Mouse (Mus musculus): ENCODE results near the gene Grm4.

The Grm4 gene

DNA sequence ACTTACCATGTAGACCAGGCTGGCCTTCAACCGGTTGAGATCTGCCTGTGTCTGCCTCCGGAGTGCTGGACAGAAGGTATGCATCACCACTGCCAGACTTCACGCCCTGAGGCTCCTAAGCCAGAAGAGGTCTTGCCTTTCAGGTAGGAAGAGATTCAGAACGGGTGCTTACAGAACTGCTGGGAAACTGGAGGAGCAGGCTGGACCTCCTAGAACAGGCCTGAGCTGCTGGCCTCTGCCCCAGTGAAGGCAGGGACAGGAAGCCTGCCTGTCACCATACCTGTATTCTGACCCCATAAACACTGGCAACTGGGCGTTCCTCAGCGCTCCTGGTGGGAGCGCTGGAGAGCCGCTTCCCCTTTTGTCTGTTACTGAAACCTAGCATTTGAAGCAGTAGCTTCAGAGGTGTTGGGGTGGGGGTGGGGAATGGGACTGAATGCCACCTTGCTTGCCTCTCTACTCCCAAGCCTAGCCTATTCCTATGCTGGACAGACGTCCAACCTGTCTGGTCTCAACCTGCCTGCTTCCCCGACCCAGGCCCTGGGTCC, 30.3 kb upstream of the Grm4 start:
- in situ Hi-C loops (cut with MseI, MboI): no loop called here

DNA sequence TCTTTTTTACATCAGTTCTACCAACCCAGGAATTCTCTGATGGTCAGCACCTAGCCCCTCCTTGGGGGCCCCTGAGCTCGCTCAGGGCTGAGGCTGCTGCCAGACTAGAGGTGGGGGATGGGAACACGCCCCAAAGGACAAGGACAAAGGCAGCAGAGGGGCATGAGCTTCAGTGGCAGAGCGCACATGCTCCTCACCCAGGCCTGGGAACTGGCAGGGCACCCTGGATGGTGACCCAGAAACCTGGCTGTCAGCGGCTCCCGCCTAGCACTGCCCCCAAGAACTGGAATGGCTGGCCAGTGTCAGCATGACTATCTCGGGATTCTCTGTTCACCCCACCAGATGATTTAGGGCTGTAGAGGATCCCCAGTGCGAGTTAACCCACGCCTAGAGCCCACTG, 28.0 kb upstream of the Grm4 start:
- in situ Hi-C loops (cut with MseI, MboI): no loop called here

DNA sequence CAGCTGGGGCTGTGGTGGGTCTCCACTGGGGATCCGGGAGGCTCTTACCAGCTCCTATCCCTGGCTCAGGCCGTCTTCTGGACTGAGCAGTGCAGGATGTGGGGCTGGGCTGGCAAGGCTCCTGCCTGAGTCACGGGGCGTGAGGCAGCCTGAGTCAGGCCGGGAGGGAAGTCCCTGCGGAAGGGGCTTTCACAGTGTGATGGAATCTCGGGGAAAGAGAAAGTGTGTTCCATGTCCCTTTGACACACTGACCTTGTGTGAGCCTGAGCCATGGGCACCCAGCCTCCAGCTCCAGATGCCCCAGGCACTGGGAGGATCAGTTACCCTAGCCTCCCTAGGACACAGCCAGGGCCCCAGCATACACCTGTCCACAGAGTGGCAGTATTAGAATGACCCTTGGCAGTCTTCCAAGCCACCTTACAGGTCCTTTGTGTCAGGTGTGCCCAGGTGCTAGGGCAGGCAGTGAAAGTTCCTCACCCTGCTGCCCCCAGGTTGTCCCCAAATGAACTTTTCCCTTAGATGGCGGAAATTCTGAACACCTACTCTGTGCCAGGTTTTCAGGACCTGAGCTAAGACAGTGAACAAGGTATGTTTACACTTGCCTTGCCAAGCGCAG, 26.2 kb upstream of the Grm4 start:
- in situ Hi-C loops (cut with MseI, MboI): no loop called here

- in situ Hi-C loops (cut with MseI, MboI): no loop called here
Measured at GRCm38 (mm10) chr17:27546574-27547085, 25.4 kb upstream of the Grm4 start.

GRCm38 (mm10) chr17:27545991-27546390, 24.8 kb upstream of the Grm4 start:
- in situ Hi-C loops (cut with MseI, MboI): no loop called here

- in situ Hi-C loops (cut with MseI, MboI): no loop called here
Measured at GRCm38 (mm10) chr17:27544551-27544950, 23.3 kb upstream of the Grm4 start.

- in situ Hi-C loops (cut with MseI, MboI): no loop called here
Measured at GRCm38 (mm10) chr17:27541984-27542383, 20.8 kb upstream of the Grm4 start.

GRCm38 (mm10) chr17:27541261-27541660, 20.1 kb upstream of the Grm4 start:
- in situ Hi-C loops (cut with MseI, MboI): no loop called here

DNA sequence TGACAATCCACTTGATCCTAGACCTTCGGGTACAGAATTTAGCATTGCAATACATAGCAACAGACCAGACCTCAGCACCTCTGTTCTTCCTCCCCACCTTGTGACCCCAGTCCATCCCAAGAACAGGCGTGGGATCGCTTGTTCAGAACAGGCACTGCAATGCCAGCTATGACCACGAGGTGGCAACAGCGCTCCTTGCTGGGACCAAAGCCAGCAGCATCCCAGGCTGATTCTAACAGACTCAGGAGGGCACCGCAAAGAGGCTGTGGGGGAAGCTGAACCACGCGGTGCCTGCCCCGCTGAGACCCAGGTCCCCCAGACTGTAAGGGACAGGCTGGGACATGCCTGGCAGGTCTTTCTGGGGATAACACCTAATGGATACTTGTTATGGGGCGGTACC, 13.5 kb upstream of the Grm4 start:
- in situ Hi-C loops (cut with MseI, MboI): loop anchor here in 1 of 2 experiments (10.0 kb wide), 1 partner anchor 60 kb away; no protein-coding TSS in a partner anchor

DNA sequence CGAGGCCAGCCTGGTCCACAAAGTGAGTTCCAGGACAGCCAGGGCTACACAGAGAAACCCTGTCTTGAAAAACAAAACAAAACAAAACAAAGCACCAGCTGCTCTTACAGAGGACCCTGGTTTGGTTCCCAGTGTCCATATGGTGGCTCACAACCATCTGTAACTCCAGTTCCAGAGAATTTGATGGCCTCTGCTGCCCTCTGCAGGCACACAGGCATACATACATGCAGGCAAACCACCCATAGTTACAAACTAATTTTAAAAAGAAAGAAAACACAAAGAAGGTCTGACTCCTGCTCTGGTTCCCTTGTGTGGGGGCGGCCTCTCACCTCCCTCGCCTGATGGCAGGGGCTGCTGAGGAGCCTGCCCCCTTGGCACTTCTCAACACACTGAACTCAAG, 12.2 kb upstream of the Grm4 start:
- in situ Hi-C loops (cut with MseI, MboI): loop anchor here in 1 of 2 experiments (10.0 kb wide), 1 partner anchor 61 kb away; no protein-coding TSS in a partner anchor

DNA sequence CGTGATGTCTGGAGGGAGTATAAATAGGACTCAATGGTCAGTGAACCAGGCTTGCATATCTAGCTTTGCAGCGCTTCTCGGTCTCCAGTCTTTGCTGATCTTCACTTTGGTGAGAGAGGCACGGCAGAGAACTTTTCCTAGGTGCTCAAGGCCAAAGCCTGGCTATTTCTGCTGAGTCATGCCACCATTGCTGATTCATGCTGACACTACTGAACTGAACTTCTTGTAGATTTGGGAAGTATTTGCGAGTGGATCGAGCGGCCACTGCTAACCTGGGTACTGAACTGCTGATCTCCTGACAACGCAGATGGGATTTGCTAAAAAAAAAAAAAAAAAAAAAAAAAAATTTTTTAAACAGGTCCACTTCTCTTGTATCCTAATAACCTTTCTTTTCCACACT, 10.9 kb upstream of the Grm4 start:
- in situ Hi-C loops (cut with MseI, MboI): loop anchor here in 1 of 2 experiments (10.0 kb wide), 1 partner anchor 63 kb away; no protein-coding TSS in a partner anchor

DNA sequence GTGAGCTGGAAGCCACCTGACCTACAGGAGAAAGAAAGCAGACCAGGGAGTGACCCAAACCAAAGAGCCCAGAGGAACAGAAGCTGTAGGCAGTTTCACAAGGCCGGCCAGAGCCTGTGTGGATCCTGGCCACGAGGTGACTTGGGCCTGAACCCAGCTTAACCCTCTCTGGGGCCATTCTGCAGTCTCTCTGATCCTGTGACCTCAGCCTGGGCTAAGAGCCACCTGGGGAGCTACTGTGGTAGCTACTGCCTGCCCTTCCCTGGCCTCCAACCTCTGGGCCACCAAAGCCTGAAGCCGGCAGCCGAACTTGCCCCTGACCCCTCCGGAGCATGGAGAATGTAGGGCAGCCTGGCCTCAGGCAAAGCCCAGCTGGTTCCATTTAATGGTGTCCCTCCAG, 7.6 kb upstream of the Grm4 start:
- in situ Hi-C loops (cut with MseI, MboI): no loop called here

GRCm38 (mm10) chr17:27528030-27528429, 6.8 kb upstream of the Grm4 start:
- in situ Hi-C loops (cut with MseI, MboI): no loop called here

DNA sequence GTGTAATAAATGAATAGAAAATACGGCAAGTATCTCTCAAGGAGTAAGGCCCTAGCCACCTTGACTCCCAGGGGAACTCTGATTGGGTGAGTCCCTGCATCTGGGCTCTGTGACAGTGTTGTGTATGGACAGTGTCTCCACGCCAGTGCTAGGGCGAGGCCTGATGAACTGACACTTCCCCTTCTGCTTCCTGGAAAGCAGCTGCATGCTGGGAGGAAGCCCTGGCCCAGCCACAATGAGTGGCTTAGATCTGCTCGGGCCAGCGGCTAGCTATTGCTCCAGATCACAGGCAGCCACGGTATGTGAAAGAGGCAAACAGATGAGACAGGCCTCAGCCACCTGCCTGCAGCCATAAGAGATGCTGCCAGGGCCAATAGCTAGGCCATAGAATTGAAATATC, 6.0 kb upstream of the Grm4 start:
- in situ Hi-C loops (cut with MseI, MboI): no loop called here

GRCm38 (mm10) chr17:27523121-27523520, 1.9 kb upstream of the Grm4 start:
- in situ Hi-C loops (cut with MseI, MboI): no loop called here

DNA sequence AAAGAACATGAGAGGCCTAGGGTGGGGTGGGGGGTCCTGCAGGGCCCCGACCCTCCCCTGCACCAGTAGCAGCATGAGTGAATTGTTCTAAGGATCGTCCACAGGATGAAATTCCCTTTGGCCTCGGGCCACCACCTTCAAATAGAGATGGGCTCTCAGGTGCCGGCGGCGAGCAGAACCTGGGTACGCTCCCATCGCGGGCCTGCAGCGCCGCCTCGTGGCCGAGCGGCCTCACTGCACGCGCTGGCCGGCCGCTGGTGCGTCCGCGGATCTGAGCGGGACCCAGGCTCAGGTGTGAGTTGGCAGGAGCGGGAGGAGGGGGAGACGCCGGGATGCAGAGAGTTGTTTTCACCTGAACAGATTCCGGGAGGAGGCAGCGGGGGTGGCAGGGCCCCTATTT, 646 bp downstream of the Grm4 start:
- in situ Hi-C loops (cut with MseI, MboI): no loop called here

DNA sequence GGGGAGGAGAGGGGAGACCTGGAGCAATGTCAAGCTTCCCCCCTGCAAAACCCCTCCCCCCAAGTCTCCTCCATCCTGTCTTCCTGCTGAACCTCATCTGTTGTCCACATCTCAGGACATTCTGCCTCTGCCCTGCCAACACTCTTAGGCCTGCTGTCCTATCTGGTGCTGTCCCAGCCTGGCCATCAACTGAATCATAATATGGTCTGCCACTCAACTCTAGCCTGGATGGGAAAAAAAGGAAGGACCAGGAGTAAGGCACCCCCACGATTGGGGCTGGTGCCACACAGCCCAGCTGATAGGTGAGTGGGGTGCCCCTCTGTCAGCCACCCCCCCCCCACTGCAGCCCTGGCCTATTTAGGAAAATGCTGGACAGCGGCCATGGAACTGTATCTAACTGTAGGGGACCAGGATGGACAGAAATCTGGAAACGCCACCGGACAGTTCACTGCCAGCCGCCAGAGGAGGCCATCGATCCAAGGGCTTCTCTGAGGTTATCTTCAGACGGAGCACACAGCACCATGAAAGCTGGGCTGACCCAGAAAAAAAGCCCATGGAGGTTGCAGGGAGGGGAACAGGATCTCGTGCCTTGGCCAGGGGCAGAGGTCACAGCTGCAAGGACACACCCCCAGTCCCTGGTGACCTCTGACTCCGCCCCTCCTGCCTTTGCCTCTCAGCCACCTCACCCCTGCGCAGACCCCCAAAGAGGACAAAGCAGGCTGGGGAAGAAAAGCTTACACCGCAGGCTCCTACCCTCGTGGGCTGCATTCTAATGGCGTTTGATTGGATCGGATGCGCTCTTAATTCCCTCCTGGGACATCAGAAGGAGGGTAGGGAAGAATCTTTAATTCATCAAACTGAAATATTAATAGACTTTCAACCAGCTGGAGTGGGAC, 2.3 kb downstream of the Grm4 start:
- in situ Hi-C loops (cut with MseI, MboI): no loop called here

DNA sequence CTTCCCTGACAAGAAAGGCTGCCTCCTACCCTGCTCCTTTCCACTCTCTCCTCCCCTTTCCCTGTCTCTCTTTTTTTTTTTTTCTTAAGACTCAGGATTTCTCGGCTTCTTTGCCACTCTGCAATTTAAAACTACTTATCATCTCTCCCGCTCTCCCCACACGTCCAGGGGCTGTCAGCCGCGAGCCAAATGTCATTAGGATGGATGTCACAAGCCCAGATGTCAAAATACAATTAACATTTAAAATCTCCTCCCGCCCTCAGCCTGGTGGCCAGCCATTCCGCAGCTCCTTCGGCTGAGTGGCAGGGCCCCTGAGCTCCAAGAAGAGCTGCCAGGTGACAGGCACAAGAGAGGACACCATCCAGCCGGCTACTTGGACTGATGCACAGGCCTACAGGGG, 2.9 kb downstream of the Grm4 start:
- in situ Hi-C loops (cut with MseI, MboI): no loop called here

DNA sequence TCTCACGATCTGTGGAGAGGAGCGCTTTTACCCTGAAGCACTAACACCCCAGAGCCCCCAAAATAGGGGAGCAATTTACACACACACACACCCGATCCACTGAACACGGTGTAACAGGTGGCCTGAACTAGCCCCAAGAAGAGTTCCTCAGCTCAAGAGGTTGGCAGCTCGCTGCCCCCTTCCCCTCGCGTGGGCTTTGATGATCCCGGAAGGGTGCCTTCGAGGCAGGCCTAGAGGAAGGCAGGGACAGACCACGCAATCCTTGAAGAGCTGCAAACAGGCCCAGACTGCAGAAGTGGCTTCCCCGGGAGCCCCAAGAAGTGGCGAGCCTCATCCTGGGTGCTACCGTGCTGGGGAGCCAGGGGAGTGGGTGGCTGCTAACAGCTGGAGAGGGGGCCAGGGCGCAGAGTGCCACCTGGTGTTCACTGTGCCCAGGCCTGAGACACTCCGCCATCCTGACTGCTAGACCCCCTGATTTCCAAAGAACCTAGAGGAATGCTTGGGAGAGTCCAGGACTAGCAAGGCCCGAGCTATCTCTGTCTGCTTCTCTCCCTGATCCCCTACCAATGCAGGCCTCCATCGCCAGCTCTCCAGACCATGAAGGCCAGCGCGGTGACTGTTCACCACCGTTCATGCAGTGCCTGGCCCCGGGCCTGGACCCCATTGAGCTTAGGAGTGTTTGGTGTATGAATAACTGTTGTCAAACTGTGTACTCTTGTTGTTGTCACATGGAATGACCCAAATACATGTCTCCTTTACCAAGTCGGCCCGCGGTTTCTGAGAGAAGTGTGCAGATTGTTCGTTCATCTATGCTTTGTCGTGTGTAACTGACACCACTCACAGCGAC, 7.1 kb downstream of the Grm4 start:
- in situ Hi-C loops (cut with MseI, MboI): no loop called here

DNA sequence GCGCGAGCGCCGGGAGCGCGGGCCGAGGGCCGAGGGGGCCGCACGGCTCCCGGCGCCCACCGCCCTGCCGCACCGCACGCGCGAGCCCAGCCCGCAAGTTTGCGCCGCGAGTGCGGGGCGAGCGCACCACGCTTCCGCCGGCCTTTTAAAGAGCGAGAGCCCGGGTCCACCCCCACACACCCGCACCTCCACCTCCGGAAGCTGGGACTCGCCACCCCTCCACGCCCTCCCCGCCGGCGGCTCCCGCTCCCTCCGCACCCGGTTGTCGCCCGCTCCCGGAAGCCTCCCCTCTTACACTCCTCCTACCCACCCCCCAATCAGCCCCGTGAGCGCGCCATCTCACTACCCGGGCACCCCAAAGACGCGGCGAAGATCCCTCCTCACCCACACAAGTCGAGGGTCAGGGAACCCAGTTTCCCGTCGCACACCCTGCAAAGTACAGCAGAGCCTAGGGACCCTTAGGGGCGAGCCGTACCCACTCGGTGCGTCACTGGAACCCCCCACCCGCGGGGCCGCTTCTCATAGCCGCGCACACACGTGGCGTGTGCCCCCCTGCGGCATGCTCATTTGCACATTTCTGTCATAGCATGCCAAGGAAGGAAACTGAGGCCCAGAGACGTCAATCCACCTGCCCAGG, 7.8 kb downstream of the Grm4 start:
- in situ Hi-C loops (cut with MseI, MboI): no loop called here

- in situ Hi-C loops (cut with MseI, MboI): no loop called here
Measured at GRCm38 (mm10) chr17:27512619-27513161, 8.5 kb downstream of the Grm4 start.

Measured in mouse trophoblast stem cell (cell line).